Mouse (Mus musculus): ENCODE measurements around the gene Tmem131. TPM values are rescaled to one million over a fixed set of nuclear protein-coding genes. Genes with fewer than 3 reads are reported as not detected.
"Not testable (repeated sequence)": the region's sequence is repeated elsewhere in the genome, so short reads cannot be mapped to it uniquely, and the experiment has no call there.

Gene Tmem131
- polyA plus RNA-seq, 1 experiment from 2014 or later = 13.4 TPM

- Histone ChIP-seq H3K27ac (no peak overlapping the region), H3K9ac (no peak overlapping the region), H3K27me3 (no peaks in the 10 kb centered on the region), H3K4me3 (no peak overlapping the region), H3K4me1 (peaks cover 9% of the 10 kb centered on the region; the same call in 1 of the 2 replicates), H3K36me3 (no peaks in the 10 kb centered on the region; the same call in 1 of the 2 replicates), H3K9me3 (no peaks in the 10 kb centered on the region), H3K4me2 (replicated peaks) (no peak overlapping the region)
- WGBS = 92% methylated on average over 3 of the region's 3 CpGs
- no peak for ATAC-seq (ENCODE audit: low FRiP score, low read depth)
Observed at GRCm38 (mm10) chr1:36911603-36912002, 31.9 kb downstream of the Tmem131 start.

- Histone ChIP-seq H3K27me3 (no peaks in the 10 kb centered on the region), H3K4me3 (no peak overlapping the region), H3K4me2 (replicated peaks) (no peak overlapping the region), H3K36me3 (no peaks in the 10 kb centered on the region; the same call in 1 of the 2 replicates), H3K9ac (no peak overlapping the region), H3K4me1 (peaks cover 9% of the 10 kb centered on the region; the same call in 1 of the 2 replicates), H3K9me3 (no peaks in the 10 kb centered on the region), H3K27ac (no peak overlapping the region)
- no peak for ATAC-seq (ENCODE audit: low FRiP score, low read depth)
- WGBS = 74% methylated on average over 5 of the region's 5 CpGs
Observed at GRCm38 (mm10) chr1:36910397-36910796, 33.1 kb downstream of the Tmem131 start.

GRCm38 (mm10) chr1:36909965-36910364 lies 33.5 kb downstream of the Tmem131 start:
- ATAC-seq (ENCODE audit: low FRiP score, low read depth); H3K4me3 ChIP-seq; H3K27me3 ChIP-seq; H3K9me3 ChIP-seq; H3K36me3 ChIP-seq; H3K27ac ChIP-seq; H3K4me2 ChIP-seq (replicated peaks); H3K4me1 ChIP-seq; H3K9ac ChIP-seq: not testable (repeated sequence)
- WGBS = 83% methylated on average over 7 of the region's 7 CpGs

GRCm38 (mm10) chr1:36905216-36905615 lies 38.2 kb downstream of the Tmem131 start:
- Histone ChIP-seq H3K4me1 (0 out of 2 replicates have a peak, but pooled peaks cover 6% of the 10 kb centered on the region), H3K4me3 (no peak overlapping the region), H3K9ac (no peak overlapping the region), H3K27me3 (no peaks in the 10 kb centered on the region), H3K36me3 (no peaks in the 10 kb centered on the region; the same call in 1 of the 2 replicates), H3K27ac (no peak overlapping the region), H3K9me3 (no peaks in the 10 kb centered on the region), H3K4me2 (replicated peaks) (no peak overlapping the region)
- ATAC-seq (ENCODE audit: low FRiP score, low read depth) = no peak
- 81% methylated on average over 3 of the region's 3 CpGs for WGBS

- Histone ChIP-seq H3K4me2 (replicated peaks) (no peak overlapping the region), H3K27ac (no peak overlapping the region), H3K36me3 (no peaks in the 10 kb centered on the region; the same call in 1 of the 2 replicates), H3K27me3 (no peaks in the 10 kb centered on the region), H3K9ac (no peak overlapping the region), H3K9me3 (no peaks in the 10 kb centered on the region), H3K4me1 (0 out of 2 replicates have a peak, but pooled peaks cover 6% of the 10 kb centered on the region), H3K4me3 (no peak overlapping the region)
- 68% methylated on average over 6 of the region's 6 CpGs for WGBS
- ATAC-seq (ENCODE audit: low FRiP score, low read depth) = no peak
Observed at GRCm38 (mm10) chr1:36904489-36904888, 39.0 kb downstream of the Tmem131 start.

GRCm38 (mm10) chr1:36904084-36904451 lies 39.4 kb downstream of the Tmem131 start:
- H3K4me3 ChIP-seq = no peak overlapping the region
- H3K27ac ChIP-seq = no peak overlapping the region
- no peaks in the 10 kb centered on the region for H3K9me3 ChIP-seq
- no peak for ATAC-seq (ENCODE audit: low FRiP score, low read depth)
- whole genome bisulfite sequencing = 58% methylated on average over 3 of the region's 3 CpGs
- no peaks in the 10 kb centered on the region; the same call in 1 of the 2 replicates for H3K36me3 ChIP-seq
- no peak overlapping the region for H3K4me2 ChIP-seq (replicated peaks)
- no peak overlapping the region for H3K9ac ChIP-seq
- H3K27me3 ChIP-seq = no peaks in the 10 kb centered on the region
- 0 out of 2 replicates have a peak, but pooled peaks cover 6% of the 10 kb centered on the region for H3K4me1 ChIP-seq

GRCm38 (mm10) chr1:36903376-36904083 lies 39.9 kb downstream of the Tmem131 start:
- Histone ChIP-seq H3K4me2 (replicated peaks) (no peak overlapping the region), H3K27ac (no peak overlapping the region), H3K36me3 (no peaks in the 10 kb centered on the region; the same call in 1 of the 2 replicates), H3K27me3 (no peaks in the 10 kb centered on the region), H3K4me3 (no peak overlapping the region), H3K9ac (no peak overlapping the region), H3K4me1 (0 out of 2 replicates have a peak, but pooled peaks cover 6% of the 10 kb centered on the region), H3K9me3 (no peaks in the 10 kb centered on the region)
- no peak for ATAC-seq (ENCODE audit: low FRiP score, low read depth)
- WGBS = 91% methylated on average over 15 of the region's 15 CpGs

- Histone ChIP-seq H3K4me3 (no peak overlapping the region), H3K4me1 (0 out of 2 replicates have a peak, but pooled peaks cover 6% of the 10 kb centered on the region), H3K4me2 (replicated peaks) (no peak overlapping the region), H3K27me3 (no peaks in the 10 kb centered on the region), H3K27ac (no peak overlapping the region; the same call in 1 of the 2 replicates), H3K9me3 (no peaks in the 10 kb centered on the region), H3K36me3 (no peaks in the 10 kb centered on the region; the same call in 1 of the 2 replicates), H3K9ac (no peak overlapping the region)
- no peak for ATAC-seq (ENCODE audit: low FRiP score, low read depth)
- WGBS = 88% methylated on average over 11 of the region's 11 CpGs
Observed at GRCm38 (mm10) chr1:36902533-36903315, 40.7 kb downstream of the Tmem131 start.

GRCm38 (mm10) chr1:36899622-36900021 lies 43.8 kb downstream of the Tmem131 start:
- Histone ChIP-seq H3K9me3 (no peaks in the 10 kb centered on the region), H3K4me3 (no peak overlapping the region), H3K4me1 (0 out of 2 replicates have a peak, but pooled peaks cover 3% of the 10 kb centered on the region), H3K36me3 (no peaks in the 10 kb centered on the region), H3K9ac (no peak overlapping the region), H3K4me2 (replicated peaks) (no peak overlapping the region), H3K27ac (no peak overlapping the region), H3K27me3 (no peaks in the 10 kb centered on the region)
- ATAC-seq (ENCODE audit: low FRiP score, low read depth) = no peak
- WGBS = 83% methylated on average over 2 of the region's 2 CpGs

- WGBS = 91% methylated on average over 4 of the region's 4 CpGs
- H3K4me1 ChIP-seq = no peaks in the 10 kb centered on the region
- H3K27me3 ChIP-seq = no peaks in the 10 kb centered on the region
- no peak overlapping the region for H3K4me3 ChIP-seq
- no peaks in the 10 kb centered on the region for H3K36me3 ChIP-seq
- no peak overlapping the region for H3K9ac ChIP-seq
- H3K4me2 ChIP-seq (replicated peaks) = no peak overlapping the region
- no peak overlapping the region for H3K27ac ChIP-seq
- no peaks in the 10 kb centered on the region for H3K9me3 ChIP-seq
- ATAC-seq (ENCODE audit: low FRiP score, low read depth) = no peak
Observed at GRCm38 (mm10) chr1:36896423-36896822, 47.0 kb downstream of the Tmem131 start.

GRCm38 (mm10) chr1:36895452-36895851 lies 48.0 kb downstream of the Tmem131 start:
- no peaks in the 10 kb centered on the region for H3K36me3 ChIP-seq
- H3K27ac ChIP-seq = no peak overlapping the region
- no peak overlapping the region for H3K4me2 ChIP-seq (replicated peaks)
- H3K9ac ChIP-seq = no peak overlapping the region
- 80% methylated on average over 3 of the region's 3 CpGs for WGBS
- ATAC-seq (ENCODE audit: low FRiP score, low read depth) = no peak
- H3K9me3 ChIP-seq = no peaks in the 10 kb centered on the region
- no peaks in the 10 kb centered on the region for H3K27me3 ChIP-seq
- no peaks in the 10 kb centered on the region; the same call in 1 of the 2 replicates for H3K4me1 ChIP-seq
- H3K4me3 ChIP-seq = no peak overlapping the region

- H3K4me2 ChIP-seq (replicated peaks) = no peak overlapping the region
- WGBS = 96% methylated on average over 3 of the region's 3 CpGs
- no peak overlapping the region for H3K4me3 ChIP-seq
- no peaks in the 10 kb centered on the region for H3K27me3 ChIP-seq
- no peak overlapping the region for H3K27ac ChIP-seq
- H3K9me3 ChIP-seq = no peaks in the 10 kb centered on the region
- H3K36me3 ChIP-seq = no peaks in the 10 kb centered on the region
- H3K4me1 ChIP-seq = peaks cover 5% of the 10 kb centered on the region
- no peak for ATAC-seq (ENCODE audit: low FRiP score, low read depth)
- no peak overlapping the region for H3K9ac ChIP-seq
Observed at GRCm38 (mm10) chr1:36894136-36894535, 49.3 kb downstream of the Tmem131 start.

All from limb, embryonic 13.5 days (tissue).